Mouse (Mus musculus) central nervous system, embryonic 18 days (tissue): ENCODE measurements around the gene Mtr. TPM values are rescaled to one million over a fixed set of nuclear protein-coding genes. Genes with fewer than 3 reads are reported as not detected.

Source experiments
- polyA plus RNA-seq: library from polyadenylated mRNA; depleted of rRNA; stranded (reverse); fragments of >200 nt; gene quantifications from 2 replicates; pipeline ENCODE4 v1.2.3, GENCODE M21; 2012; rRNA removed

Mtr gene
- 7.0 and 7.7 TPM in 2 replicates for polyA plus RNA-seq

DNA sequence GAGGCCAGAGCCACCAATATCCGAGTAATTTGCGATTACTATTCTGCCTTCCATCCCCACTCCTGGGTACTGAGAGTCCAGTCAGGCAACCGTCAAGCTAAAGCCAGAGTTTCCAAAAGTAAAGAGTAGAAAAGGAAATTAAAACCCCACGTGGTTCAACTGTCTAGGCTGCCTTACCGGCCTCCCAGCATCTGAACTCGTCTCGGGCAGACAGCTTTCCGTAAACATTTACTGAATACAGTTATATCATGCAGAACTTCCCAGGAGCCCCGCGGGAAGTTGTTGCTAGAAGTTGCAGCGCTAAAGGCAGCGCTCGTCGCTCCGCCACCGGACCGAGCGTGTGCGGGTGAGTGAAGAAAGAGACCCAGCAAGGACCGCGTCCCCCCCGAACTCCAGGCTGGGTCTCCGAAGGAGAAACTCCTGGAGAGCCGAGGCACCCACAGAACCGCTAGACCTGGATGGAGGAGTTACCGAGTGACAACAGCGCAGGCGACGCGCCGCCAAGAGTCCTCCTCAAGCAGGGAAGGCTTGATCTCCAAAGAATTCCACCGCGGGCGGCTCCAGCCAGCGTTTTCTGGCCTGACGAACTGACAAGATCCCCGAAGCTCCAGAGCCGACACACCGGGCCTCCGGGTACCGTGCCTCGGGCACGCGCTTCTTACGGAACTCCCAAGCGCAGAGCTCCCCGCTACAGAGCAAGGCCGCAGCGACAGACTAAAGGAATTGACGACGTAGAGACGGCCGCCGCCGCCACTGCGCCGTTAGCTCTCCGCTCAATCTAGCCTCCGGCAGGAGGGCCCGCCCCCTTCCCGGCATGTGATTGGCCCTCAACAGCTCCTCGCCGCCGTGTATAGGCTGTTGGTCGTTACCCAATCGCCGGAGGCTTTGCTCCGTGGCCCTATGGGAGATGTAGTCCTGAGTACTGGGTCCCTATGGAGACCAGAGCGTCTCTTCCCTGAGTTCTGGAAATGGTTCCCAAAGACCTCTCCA is at the start of gene Mtr:
Mtr (minus strand) TSS at position 723 of the 990 bp plus-strand sequence.

Other genes with a start within 250 kb of the Mtr start
- 14.8 and 18.8 TPM in 2 replicates for gene Ryr2, start 151.2 kb downstream of the Mtr start, polyA plus RNA-seq
- gene Actn2, start 82.6 kb upstream of the Mtr start, polyA plus RNA-seq, result 9.5 and 19.9 TPM in 2 replicates
- gene Heatr1, start 136.9 kb upstream of the Mtr start, polyA plus RNA-seq, result 21.1 and 22.9 TPM in 2 replicates
- 27.8 and 32.7 TPM in 2 replicates for gene Lgals8, start 206.8 kb upstream of the Mtr start, polyA plus RNA-seq